Mouse (Mus musculus) stomach, embryonic 16.5 days (tissue): ENCODE measurements around the gene Cldn20. TPM values are rescaled to one million over a fixed set of nuclear protein-coding genes. Genes with fewer than 3 reads are reported as not detected.

Source experiments
- ATAC-seq: fragments of 200-750 bp; cut with Nextera tagmentation; 2 replicates; pipeline ENCODE4 v1.8.0; 2017; ENCODE audit warnings: moderate number of reproducible peaks, moderate TSS enrichment; ENCODE audit not compliant: insufficient read depth, low FRiP score
- H3K27ac ChIP-seq: fragments of 300-500 bp; sonication (generic); 2 replicates; pipeline ENCODE4 v1.5.1; 2014; ENCODE audit warnings: low read length
- H3K27me3 ChIP-seq: fragments of 300-500 bp; sonication (generic); 2 replicates; pipeline ENCODE4 v1.6.1; 2014; ENCODE audit warnings: low read length, control low read depth, mixed read lengths; ENCODE audit not compliant: control insufficient read depth, insufficient read depth
- H3K36me3 ChIP-seq: fragments of 300-500 bp; sonication (generic); 2 replicates; pipeline ENCODE4 v1.6.1; 2014; ENCODE audit warnings: low read length; ENCODE audit not compliant: control insufficient read depth, insufficient read depth
- H3K4me1 ChIP-seq: fragments of 300-500 bp; sonication (generic); 2 replicates; pipeline ENCODE4 v1.6.1; 2014; ENCODE audit warnings: low read length, control low read depth, mixed read lengths; ENCODE audit not compliant: control insufficient read depth, insufficient read depth
- H3K4me2 ChIP-seq: fragments of 300-500 bp; sonication (generic); 2 replicates; pipeline ENCODE4 v1.6.1; 2014; ENCODE audit warnings: low read depth, low read length, mixed read lengths
- H3K4me3 ChIP-seq: fragments of 300-500 bp; sonication (generic); replicated peaks from 2 replicates; pipeline ENCODE4 v1.5.1; 2014; ENCODE audit warnings: mild to moderate bottlenecking, low read length
- H3K9ac ChIP-seq: fragments of 300-500 bp; sonication (generic); 2 replicates; pipeline ENCODE4 v1.6.1; 2014; ENCODE audit warnings: low read length
- H3K9me3 ChIP-seq: fragments of 300-500 bp; sonication (generic); replicated peaks from 2 replicates; pipeline ENCODE4 v1.6.1; 2016; ENCODE audit warnings: low read length, control low read depth; ENCODE audit not compliant: control insufficient read depth
- WGBS: fragments of 180-500 bp; shearing (Covaris S2); extraction: QIAGEN DNeasy Blood & Tissue Kit; methylation state at CpG from one replicate; pipeline ENCODE4 v1.1.7; 2014; 5-methylcytosine and 5-hydroxymethylcytosine counted together
- polyA plus RNA-seq: library from polyadenylated mRNA; unstranded; fragments of >200 nt; fragmentation: Nextera tagmentation; extraction: Ambion mirVana; gene quantifications from 2 replicates; pipeline ENCODE4 v1.2.1, GENCODE M21; 2015

The Cldn20 gene
- polyA plus RNA-seq: not detected in 2 replicates

GRCm38 (mm10) chr17:3532254-3532653, at the start of gene Cldn20:
Gene Cldn20, plus strand, starts transcription at chr17:3532554.
- no peak for ATAC-seq
- Histone ChIP-seq H3K9ac (no peak within 1 kb of the TSS), H3K27ac (no peak within 1 kb of the TSS), H3K27me3 (no peaks in the 10 kb centered on the region), H3K4me1 (no peaks in the 10 kb centered on the region), H3K36me3 (no peaks in the 10 kb centered on the region), H3K4me3 (no peak within 1 kb of the TSS), H3K9me3 (no peaks in the 10 kb centered on the region), H3K4me2 (no peak within 1 kb of the TSS)
- WGBS: 91% methylated on average over 4 of the region's 4 CpGs

- Histone ChIP-seq H3K9ac (no peak overlapping the region), H3K9me3 (no peaks in the 10 kb centered on the region), H3K36me3 (no peaks in the 10 kb centered on the region), H3K27ac (no peak overlapping the region), H3K4me2 (no peak overlapping the region), H3K4me1 (no peaks in the 10 kb centered on the region), H3K4me3 (no peak overlapping the region), H3K27me3 (no peaks in the 10 kb centered on the region)
- WGBS: 83% methylated on average over 8 of the region's 8 CpGs
- ATAC-seq: no peak
These were observed 49.3 kb upstream of the Cldn20 start for GRCm38 (mm10) chr17:3483091-3483490.

GRCm38 (mm10) chr17:3485851-3486250, 46.5 kb upstream of the Cldn20 start:
- Histone ChIP-seq H3K4me2 (no peak overlapping the region), H3K4me1 (no peaks in the 10 kb centered on the region), H3K4me3 (no peak overlapping the region), H3K9me3 (no peaks in the 10 kb centered on the region), H3K9ac (no peak overlapping the region), H3K27me3 (no peaks in the 10 kb centered on the region), H3K27ac (no peak overlapping the region), H3K36me3 (no peaks in the 10 kb centered on the region)
- 72% methylated on average over 7 of the region's 7 CpGs for WGBS
- ATAC-seq: no peak

DNA sequence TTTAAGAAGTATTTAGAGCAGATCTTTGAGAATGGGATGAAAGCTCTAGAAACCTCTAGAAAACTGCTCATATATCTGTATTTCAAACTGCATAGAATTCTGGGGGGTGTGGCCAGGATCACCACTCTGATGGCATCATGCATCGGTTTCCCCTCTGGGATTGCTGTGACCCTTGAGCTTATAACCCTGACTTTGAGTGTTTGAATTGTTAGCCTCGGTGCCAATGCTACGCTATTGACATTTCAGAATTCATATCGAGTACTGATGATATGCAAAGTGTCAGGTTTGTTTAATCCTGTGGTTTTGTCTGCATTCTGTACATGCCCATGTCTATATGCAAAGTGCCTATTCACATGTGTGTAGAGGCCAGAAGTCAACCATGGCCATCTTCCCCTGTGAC, 45.1 kb upstream of the Cldn20 start:
- 85% methylated on average over 4 of the region's 4 CpGs for WGBS
- no peak for ATAC-seq
- H3K4me2 ChIP-seq: no peak overlapping the region
- no peaks in the 10 kb centered on the region for H3K9me3 ChIP-seq
- no peak overlapping the region for H3K27ac ChIP-seq
- no peak overlapping the region for H3K9ac ChIP-seq
- no peaks in the 10 kb centered on the region for H3K4me1 ChIP-seq
- no peak overlapping the region for H3K4me3 ChIP-seq
- H3K27me3 ChIP-seq: no peaks in the 10 kb centered on the region
- no peaks in the 10 kb centered on the region for H3K36me3 ChIP-seq

GRCm38 (mm10) chr17:3487721-3488601, 44.4 kb upstream of the Cldn20 start:
- Histone ChIP-seq H3K9ac (no peak overlapping the region), H3K4me3 (no peak overlapping the region), H3K27ac (no peak overlapping the region), H3K36me3 (no peaks in the 10 kb centered on the region), H3K27me3 (no peaks in the 10 kb centered on the region), H3K4me1 (no peaks in the 10 kb centered on the region), H3K9me3 (no peaks in the 10 kb centered on the region), H3K4me2 (no peak overlapping the region)
- 63% methylated on average over 12 of the region's 12 CpGs for WGBS
- no peak for ATAC-seq

GRCm38 (mm10) chr17:3490216-3490895, 42.0 kb upstream of the Cldn20 start:
- no peak for ATAC-seq
- 81% methylated on average over 11 of the region's 11 CpGs for WGBS
- Histone ChIP-seq H3K4me2 (no peak overlapping the region), H3K9ac (no peak overlapping the region), H3K9me3 (no peaks in the 10 kb centered on the region), H3K36me3 (no peaks in the 10 kb centered on the region), H3K27ac (no peak overlapping the region), H3K4me1 (no peaks in the 10 kb centered on the region), H3K27me3 (no peaks in the 10 kb centered on the region), H3K4me3 (no peak overlapping the region)

GRCm38 (mm10) chr17:3491065-3491464, 41.3 kb upstream of the Cldn20 start:
- H3K27me3 ChIP-seq: no peaks in the 10 kb centered on the region
- no peak overlapping the region for H3K9ac ChIP-seq
- ATAC-seq: no peak
- H3K36me3 ChIP-seq: no peaks in the 10 kb centered on the region
- H3K4me3 ChIP-seq: no peak overlapping the region
- H3K27ac ChIP-seq: no peak overlapping the region
- H3K4me2 ChIP-seq: no peak overlapping the region
- 57% methylated on average over 5 of the region's 5 CpGs for WGBS
- no peaks in the 10 kb centered on the region for H3K9me3 ChIP-seq
- H3K4me1 ChIP-seq: no peaks in the 10 kb centered on the region

GRCm38 (mm10) chr17:3491667-3492066, 40.7 kb upstream of the Cldn20 start:
- H3K4me2 ChIP-seq: no peak overlapping the region
- H3K27me3 ChIP-seq: no peaks in the 10 kb centered on the region
- WGBS: 62% methylated on average over 6 of the region's 6 CpGs
- H3K27ac ChIP-seq: no peak overlapping the region
- no peaks in the 10 kb centered on the region for H3K9me3 ChIP-seq
- no peak overlapping the region for H3K4me3 ChIP-seq
- no peak for ATAC-seq
- H3K36me3 ChIP-seq: no peaks in the 10 kb centered on the region
- H3K4me1 ChIP-seq: no peaks in the 10 kb centered on the region
- no peak overlapping the region for H3K9ac ChIP-seq

DNA sequence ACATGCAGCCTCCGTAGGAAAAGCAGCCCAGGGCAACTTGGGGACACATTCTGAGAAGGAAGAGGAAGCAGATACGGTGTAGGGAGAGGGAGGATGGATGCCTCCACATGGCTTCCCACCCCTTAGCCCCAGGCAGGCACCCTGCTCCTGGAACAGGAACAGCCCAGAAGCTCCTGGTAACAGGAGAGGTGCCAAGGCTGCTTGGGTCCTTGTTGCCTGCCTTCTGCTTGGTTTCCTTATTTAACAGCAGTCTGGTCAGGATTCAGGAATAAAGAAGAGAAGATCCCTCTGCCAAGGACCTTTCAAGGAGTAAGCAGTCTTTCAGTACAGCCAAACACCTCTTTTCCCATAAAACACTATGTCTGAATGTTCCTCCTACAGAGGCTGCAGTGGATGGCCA, 36.8 kb upstream of the Cldn20 start:
- Histone ChIP-seq H3K4me2 (no peak overlapping the region), H3K4me1 (no peaks in the 10 kb centered on the region), H3K27ac (no peak overlapping the region), H3K9me3 (no peaks in the 10 kb centered on the region), H3K4me3 (no peak overlapping the region), H3K27me3 (no peaks in the 10 kb centered on the region), H3K36me3 (no peaks in the 10 kb centered on the region), H3K9ac (no peak overlapping the region)
- WGBS: 51% methylated on average over 2 of the region's 2 CpGs
- no peak for ATAC-seq
